Mouse (Mus musculus) granulocyte monocyte progenitor cell, adult 5-6 weeks (primary cell): ENCODE measurements around the gene Slc16a6. TPM values are rescaled to one million over a fixed set of nuclear protein-coding genes. Genes with fewer than 3 reads are reported as not detected.

Experiments used
- ATAC-seq: replicated peaks from 2 replicates; pipeline ENCODE4 v1.8.0; 2016; ENCODE audit warnings: mild to moderate bottlenecking, moderate TSS enrichment, inconsistent platforms; ENCODE audit not compliant: poor library complexity, severe bottlenecking
- total RNA-seq, 2 experiments: library from RNA; stranded (forward) in 1 of 2; stranded (reverse) in 1 of 2; fragments of 200-712, 200-1000 nt in 1 of 2; fragments of >200 nt in 1 of 2; fragmentation: Nextera tagmentation in 1 of 2; gene quantifications; 2 replicates each; pipeline ENCODE4 v1.2.3; 2014 to 2017

Slc16a6 gene
- total RNA-seq, 2 experiments from 2014 or later, result 16.6 to 41.4 TPM

DNA sequence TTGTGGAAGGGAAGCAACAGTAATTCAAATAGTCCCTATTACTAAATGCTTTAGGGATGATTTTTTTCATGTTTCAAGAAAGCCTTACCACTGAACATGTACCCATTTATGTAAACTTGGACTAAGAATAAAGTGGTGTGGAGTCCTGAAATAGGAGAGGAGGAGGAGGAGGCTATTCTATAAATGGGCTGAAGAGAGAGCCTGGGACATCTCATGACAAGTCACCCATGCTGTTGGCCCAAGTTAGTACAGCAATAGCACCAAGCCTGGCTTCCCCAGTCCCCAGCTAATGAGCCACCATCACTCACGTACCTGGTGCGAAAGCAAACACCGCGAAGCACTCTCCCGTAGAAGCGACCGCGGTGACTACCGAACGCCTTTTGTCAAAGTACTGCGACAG lies 15.2 kb downstream of the Slc16a6 start:
- ATAC-seq, result no peak

DNA sequence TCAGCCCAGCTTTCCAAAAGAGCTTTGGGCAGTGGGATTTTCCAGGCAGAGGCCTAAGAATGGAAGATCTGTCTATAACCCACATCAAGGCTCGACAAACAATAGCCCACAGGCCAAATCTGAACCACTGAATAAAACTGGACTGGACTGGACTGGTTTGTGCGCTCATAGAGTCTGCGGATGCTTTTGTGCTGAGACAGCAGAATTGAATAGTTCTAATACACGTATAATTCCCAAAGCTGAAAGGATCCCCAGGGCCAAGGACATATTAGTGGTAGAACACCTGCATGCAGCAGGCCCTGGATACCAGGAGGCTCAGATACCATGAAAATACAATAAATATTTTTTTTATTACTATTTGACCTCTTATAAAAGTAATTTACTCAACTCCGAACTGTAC lies 17.1 kb downstream of the Slc16a6 start:
- no peak for ATAC-seq

DNA sequence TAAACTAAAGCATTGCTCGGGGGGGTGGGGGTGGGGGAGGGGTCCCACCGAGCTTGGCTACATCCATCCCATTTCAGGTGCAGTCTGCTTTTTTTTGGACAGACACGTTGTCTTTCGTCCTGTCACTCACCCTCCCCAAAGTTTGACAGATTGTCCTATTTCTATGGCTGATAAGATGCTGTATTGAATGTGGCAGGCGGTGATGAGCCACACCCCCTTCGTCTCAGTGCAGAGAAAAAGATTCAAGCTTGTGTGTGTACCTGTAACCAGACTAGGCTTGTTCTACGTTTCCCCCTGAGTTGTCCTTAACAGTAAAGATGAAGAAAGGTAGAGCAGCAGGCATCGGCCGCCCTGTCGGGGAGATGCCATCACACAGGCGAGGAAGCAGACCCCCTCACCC lies 22.2 kb downstream of the Slc16a6 start:
- no peak for ATAC-seq

DNA sequence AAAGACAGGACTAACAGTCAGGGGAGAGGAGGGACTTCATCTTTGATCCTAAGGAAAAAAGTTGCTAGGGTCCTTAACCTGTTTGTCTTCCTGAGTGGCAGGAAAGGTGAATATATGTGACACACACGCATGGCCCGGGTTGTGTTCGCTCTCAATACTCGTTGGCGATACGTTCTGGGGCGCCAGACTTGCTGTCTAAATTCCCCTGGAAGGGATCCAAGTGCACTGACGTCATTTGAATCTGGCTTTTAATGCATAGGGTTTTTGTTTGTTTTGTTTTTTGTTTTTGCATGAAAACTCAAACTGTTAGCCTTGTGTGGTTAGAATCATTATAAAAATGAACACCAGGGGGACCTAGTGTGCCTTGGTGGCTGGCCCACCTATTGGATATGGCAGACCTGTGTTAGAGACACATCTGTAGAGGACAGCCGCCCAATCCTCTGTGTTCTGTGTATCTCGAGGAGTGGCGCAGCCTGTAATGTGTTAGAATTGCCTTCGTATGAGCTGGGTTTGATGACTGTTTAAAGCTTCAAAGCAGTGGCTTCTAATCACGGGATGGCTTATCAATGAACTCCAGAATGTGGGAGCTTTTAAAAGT lies 27.9 kb downstream of the Slc16a6 start:
- peak; percentile 74 for ATAC-seq

DNA sequence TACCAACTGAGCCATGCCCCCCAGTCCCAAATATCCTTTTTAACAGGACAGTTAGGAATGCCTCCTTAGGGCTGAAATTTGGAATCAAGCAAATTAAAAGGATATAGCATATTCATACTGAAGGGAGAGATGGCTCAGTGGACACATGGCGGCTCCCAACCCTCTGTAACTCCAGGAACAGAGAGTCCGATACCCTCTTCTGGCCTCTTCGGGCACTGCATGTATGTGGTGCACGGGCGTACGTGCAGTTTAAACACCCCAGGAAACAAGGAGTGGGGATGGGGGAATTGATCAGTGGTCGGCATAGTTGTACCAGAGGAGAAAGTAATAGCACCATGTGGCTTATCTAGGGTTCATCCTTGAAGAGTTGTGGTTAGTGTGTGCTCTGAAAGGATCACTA lies 28.8 kb downstream of the Slc16a6 start:
- peak; percentile 47 for ATAC-seq

DNA sequence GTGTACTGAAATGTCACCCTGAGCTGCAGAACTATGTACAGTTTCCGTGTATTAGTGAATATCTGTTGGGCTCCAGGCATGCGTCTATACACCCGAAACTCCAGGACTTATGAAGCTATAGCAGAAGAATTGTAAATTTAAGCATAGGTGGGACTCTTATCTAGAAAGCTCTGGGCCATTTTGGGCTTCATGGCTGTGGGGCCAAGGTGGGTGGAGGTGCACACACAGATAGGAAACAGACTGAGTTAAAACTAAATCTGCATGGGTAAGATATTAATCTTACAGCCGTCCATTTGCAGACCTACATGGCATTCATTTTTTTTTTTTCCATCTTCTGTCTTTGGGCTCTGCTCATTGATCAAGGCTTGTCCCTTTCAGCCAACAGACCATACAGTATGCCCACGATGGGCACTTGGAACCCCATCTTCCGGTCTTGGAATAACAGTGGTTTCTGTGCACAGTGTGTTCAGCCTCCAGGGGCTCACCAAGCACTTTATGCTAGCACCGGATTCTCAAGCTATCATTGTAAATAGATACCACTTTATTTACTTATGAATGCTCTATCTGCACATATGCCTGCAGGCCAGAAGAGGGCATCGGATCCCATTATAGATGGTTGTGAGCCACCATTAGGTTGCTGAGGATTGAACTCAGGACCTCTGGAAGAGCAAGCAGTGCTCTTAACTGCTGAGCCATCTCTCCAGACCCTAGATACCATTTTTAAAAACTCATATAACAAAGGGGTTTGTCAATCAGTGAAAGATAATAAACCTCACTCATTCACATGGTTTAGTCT lies 29.7 kb downstream of the Slc16a6 start:
- ATAC-seq, result no peak

DNA sequence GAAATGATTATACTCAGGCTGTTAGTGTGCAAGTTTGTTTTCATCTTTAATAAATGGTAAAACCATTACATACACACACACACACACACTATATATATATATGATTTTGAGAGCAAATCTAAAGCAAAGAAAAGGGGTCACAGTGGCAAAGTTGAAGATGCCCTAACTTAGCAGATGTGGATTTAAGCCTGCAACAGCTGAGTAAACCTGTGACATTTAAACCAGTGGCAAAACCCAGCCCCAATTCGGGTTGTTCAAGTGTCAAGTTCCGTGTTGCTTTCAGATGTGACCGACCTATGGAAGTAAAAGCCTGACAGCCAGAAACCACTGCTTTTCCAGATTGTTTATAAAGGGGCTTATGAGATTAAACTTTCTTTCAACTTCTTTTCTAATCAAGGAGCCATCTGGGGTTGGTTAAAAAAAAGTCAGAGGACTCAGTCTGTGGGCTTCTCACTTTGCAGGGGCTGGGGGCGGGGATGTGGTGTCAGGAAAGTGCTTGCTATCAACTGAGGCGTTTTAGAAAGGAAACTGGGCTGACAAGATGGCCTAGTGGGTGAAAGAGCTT lies 31.1 kb downstream of the Slc16a6 start:
- ATAC-seq, result no peak

DNA sequence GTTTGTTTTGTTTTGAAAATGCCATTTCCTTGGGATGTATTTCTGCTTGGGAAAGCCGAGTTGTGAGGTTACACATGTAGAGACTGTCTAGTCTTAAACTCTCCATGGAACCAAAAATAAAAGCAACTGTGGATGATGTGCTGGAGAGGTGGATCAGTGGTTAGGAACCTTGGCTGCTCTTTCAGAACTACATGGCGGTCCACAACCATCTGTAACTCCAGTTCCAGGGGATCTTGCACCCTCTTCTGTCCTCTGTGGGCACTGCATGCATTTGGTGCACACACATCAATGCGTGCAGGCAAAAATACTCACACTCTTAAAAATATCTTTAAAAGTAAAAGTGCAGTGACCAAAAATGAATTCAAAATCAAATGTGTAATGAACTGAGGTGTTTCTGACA lies 32.3 kb downstream of the Slc16a6 start:
- peak; percentile 57 for ATAC-seq

DNA sequence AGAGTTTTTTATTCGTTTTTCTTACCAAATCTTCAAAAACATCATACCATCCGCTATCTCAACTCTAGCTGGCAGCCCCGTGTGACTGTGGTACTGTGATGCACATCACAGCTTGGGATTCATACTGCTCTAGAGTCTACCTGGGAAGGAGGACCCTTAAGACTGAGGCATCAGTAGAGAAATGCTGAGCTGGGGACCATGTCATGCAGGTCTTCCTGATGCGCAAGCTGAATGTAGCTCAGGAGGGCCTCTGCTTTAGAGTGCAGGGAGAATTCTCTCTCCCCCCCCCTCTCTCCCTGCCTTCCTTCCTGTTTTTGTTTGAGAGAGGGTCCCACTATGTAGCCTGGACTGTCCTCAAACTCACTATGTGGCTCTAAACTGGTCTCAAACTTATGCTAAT lies 32.8 kb downstream of the Slc16a6 start:
- ATAC-seq, result no peak

DNA sequence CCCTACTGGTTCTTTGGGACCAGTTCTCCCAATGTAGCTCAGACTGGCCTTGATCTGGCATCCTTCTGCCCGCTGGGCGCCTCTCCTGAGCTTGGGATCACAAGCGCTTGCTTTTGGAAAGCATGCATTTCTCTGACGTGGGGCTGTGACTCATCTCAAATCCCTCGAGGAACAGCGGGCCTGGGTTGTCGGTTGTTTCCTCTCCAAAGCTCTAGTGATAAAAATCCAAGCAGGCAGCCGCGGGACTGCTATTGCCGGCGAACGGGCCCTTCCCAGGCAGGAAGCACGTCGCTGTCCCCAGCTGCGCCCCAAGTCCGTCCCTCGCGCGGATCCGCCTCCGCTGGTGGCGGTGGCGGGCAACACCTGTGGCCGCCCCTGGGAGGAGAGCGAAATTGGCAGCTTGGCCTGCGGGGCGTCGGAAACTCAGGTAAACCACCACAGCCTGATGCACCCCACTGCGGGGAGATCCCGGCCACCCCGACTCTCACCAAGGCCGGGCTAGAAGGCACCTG lies 33.5 kb downstream of the Slc16a6 start:
- peak; percentile 82 for ATAC-seq

DNA sequence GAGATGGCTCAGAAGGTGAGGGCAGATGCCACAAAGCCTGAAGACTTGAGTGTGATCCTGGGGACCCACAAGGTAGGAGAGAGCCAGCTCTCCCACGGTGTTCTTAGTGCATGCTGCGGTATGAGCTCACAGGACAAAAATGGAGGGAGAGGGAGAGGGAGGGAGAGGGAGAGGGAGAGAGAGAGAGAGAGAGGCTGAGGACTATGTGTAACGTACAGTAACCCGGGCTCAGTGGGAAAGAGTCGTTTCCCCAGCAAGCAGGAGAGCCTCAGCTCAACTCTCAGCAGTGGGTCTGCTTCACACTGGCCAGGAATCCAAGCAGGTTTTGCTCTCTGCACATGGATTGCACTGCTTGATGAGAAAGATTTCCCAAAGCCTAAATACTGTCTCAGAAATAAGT lies 34.2 kb downstream of the Slc16a6 start:
- no peak for ATAC-seq

DNA sequence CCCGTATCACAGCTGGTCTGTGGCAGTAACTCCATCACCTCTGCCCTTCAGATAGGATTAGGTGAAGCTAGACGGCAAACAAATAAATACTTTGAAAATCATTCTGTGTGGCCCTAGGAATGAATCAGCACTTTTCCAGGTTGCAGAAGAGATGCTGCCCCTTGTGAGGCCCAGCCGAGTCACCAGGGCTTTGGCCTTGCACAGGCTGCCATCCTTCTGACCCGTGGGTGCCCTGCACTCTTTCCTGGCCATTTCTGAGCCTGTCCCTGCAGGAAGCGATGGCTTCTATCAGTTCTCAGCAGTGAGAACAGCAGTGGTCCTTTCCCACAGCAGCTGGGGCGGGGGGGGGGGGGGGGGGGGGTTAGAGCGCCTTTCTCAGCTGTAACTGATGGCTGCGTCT lies 36.5 kb downstream of the Slc16a6 start:
- ATAC-seq, result no peak

DNA sequence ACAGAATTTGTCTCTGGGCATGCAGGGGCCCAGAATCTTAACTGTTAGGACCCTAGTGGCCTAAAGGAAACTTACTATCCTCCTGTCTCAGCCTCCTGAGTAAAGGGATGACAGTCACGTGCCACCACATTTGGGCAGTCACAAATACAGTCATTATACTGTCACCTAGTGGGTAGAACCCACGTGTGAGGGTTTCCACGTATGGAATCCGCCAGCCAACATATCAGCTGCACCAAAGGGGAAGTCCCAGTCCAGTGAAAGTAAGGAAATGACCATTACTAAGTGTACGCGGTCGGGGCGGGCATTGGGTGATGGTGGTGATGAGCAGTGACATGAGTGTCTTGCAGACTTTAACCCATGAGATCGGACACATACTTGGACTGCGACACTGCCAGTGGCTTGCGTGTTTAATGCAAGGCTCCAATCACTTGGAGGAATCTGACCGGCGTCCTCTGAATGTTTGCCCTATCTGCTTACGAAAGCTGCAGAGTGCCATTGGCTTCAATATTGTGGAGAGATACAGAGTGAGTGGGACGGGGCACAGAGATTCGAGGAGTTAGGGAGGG lies 39.1 kb downstream of the Slc16a6 start:
- ATAC-seq, result peak; percentile 77

DNA sequence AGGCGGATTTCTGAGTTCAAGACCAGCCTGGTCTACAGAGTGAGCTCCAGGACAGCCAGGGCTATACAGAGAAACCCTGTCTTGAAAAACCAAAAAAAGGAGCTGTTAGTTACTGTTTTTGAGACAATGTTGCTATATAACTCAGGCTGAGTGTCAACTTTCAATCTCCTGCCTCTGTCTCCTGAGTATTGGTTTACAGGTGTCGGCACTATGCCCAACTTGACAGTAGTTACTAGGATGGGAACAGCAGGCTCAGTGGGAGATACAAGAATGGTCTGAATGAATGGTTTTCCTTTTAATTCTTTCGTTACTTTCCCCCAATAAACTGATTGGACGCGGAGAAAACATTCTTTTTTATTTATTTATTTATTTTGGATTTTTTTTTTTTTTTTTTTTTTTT lies 46.0 kb downstream of the Slc16a6 start:
- no peak for ATAC-seq

DNA sequence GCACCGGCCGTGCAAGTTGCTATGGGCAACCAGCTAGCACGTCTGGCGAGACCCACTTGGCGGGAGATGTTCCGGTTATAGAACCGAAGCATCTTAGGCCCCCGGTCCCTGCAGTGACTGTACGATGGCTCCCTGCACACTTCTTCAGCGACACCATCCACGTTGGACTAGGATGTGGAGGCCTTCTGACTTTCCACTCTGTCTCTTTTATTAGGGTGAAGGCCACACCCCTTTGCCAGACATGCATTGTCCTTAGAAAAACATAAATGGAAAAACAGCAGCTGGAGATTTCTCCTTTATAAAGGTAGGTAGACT lies 47.2 kb downstream of the Slc16a6 start:
- no peak for ATAC-seq

DNA sequence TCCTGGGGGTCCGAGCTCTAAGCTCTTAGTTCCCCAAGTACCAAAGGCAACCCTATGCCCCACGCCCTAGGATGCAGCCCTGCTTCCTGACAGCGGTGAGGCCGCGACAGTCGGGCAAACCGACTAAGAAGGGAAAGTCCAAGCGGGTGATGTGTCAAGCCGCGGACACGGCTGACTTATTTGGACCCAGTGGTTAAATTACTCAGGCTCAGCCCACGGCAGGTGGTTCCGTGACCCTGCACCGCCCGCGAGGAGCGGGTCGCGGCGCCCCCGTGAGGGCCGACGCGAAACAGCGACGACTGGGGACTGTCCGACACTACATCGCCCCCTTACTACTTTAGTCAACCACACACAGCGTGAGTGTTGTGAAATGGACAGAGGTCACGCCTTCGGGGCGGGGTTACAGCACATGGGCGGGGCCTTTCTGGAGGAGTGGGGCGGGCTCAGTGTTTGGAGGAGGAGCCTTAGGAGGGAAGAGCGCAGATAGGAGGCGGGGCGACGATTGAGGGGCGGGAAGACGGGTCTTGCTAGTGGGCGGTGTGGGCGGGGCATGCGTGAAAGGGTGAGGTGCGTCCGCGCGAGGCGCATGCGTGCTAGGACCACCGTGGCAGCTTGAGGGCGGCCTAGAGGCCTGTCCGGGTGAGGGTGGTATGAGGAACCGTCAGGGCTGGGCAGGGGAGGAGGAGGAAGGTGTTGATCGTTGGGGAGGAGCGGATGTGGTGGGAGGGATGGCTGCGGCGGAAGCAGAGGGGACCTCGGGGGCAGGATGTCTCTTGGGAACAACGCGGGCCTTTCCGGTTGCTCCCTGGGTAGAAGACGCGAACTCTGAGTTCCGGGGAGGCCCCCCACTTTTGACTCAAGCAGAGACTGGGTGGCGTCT lies 47.8 kb downstream of the Slc16a6 start, which contains the start of gene Amz2:
TSS of gene Amz2 (plus strand) at position 555 of the 880 bp plus-strand sequence.
- peak; percentile 85 for ATAC-seq

DNA sequence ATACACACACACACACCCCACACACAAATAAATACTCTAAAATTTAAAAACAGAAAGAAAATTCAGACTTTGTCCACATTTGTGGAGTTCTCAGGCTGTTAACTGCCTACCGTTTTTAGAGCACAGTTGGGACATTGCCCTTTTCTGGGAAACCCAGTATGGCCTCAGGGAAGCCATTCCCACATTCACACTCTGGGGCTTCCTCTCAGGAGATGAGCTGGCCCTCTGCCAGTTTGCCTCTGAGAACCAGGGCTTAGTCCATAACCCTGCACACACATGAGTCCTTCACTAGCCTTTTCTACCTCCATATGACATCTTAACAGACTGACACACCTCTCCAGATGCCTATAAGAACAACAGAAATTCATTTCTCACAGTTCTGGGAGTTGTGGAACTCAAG lies 50.1 kb downstream of the Slc16a6 start:
- ATAC-seq, result no peak

DNA sequence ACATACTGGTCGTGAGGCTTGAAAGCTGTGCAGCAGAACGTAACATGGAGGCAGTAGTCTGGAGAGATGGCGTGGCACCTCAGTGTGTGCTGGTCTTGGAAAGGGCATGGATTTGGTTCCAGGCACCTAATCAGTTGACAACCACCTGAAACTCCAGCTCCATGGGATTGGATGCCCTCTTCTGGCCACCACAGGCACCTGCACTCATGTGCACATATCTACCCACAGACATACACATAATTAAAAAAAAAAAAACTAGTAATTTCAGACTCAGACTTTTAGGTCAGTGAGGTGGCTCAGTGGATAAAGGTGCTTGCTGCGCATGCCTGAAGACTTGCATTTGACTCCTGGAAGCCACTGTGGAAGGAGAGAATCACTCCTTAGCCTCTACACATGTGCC lies 51.1 kb downstream of the Slc16a6 start:
- no peak for ATAC-seq

DNA sequence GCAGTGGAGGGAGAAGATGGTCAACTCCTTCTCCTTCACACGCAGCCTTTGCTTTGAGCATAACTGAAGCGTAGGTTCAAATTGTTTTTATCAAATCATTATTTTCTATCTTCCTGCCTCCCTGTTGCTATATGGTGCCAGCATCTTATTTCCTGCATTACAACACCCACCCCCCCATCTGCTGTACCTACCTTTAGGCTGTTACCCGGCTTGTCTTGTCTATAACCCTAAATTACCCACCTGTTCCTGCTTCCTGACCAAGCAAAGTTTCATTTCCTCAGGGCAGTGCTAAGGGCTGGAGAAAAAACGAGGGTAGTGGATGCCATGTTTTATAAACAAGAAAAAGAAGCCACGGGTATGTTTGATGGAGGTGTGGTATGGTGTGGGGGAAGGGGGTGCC lies 52.2 kb downstream of the Slc16a6 start:
- no peak for ATAC-seq

DNA sequence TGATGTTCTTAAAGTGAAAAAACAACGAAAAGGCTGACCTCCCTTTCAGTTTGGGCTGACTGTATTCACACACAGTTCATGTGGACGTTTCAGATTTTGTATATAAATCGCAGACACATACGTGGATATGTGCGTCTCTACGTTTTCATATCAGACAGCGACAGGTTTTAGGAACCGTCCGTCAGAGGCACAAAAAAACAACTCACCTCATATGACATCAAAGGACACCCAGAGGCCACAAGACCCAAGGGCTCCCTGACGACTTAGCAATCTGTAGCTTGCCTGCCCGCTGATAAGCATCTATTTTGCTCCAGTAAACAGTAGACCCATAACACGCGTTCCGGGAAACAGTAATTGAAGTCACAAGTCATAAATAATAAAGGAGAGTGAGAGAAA lies 52.8 kb downstream of the Slc16a6 start:
- ATAC-seq, result no peak
